Mouse (Mus musculus): ENCODE results near the gene St7. TPM values are rescaled to one million over a fixed set of nuclear protein-coding genes. Genes with fewer than 3 reads are reported as not detected.

Gene St7
- polyA plus RNA-seq, 1 experiment = 8.4 TPM

DNA sequence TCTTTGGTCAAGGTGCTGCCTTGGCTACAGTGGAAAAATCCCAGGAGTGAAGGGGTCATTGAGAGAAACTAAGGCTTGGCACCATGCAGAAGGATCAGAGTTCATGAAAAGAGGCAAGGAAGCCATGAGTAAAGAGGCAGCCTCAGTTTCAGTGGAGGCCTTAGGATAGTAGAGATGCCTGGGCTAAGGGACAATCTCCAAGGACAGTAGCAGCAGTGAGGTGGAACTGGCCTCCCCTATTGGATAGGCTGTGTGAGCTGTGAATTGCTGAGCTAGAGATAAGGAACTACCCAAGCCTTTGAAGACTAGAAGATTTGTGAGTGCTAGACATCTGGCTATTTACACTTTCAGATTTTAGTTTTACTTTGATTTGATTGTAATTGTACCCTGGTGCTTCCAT is 278.7 kb downstream of the St7 start:
- no peak overlapping the region for H3K4me3 ChIP-seq (ENCODE audit: insufficient read depth, poor library complexity, severe bottlenecking)
- H3K79me3 ChIP-seq (ENCODE audit: low read depth) = no peaks in the 10 kb centered on the region
- no peaks in the 10 kb centered on the region for H3K79me2 ChIP-seq (ENCODE audit: control insufficient read depth, insufficient read depth)
- H3ac ChIP-seq (ENCODE audit: control insufficient read depth, insufficient read length, low read depth) = no peak overlapping the region
- no peaks in the 10 kb centered on the region for H3K36me3 ChIP-seq (ENCODE audit: control insufficient read depth, insufficient read depth)
- TF ChIP-seq MYOG (IDR thresholded peaks at IDR 0.05; ENCODE audit: control insufficient read depth, extremely low read depth, insufficient read length) = no peak
- TF ChIP-seq CEBPB (IDR thresholded peaks at IDR 0.05; ENCODE audit: low read depth) = no peak
- TF ChIP-seq MAX (IDR thresholded peaks at IDR 0.05) = no peak
- no peak for TF ChIP-seq CTCF (IDR thresholded peaks at IDR 0.05; ENCODE audit: control insufficient read depth, insufficient read depth, insufficient read length)
- TF ChIP-seq MYOD1 (IDR thresholded peaks at IDR 0.05; ENCODE audit: control insufficient read depth, insufficient read length, low read depth) = no peak
- TF ChIP-seq FOSL1 (IDR thresholded peaks at IDR 0.05; ENCODE audit: insufficient read depth, low read length, poor library complexity, severe bottlenecking) = no peak
- no peak for TF ChIP-seq USF1 (IDR thresholded peaks at IDR 0.05; ENCODE audit: low read depth)
- no peaks in the 10 kb centered on the region for H3K27me3 ChIP-seq (ENCODE audit: control insufficient read depth, insufficient read depth, insufficient read length)

DNA sequence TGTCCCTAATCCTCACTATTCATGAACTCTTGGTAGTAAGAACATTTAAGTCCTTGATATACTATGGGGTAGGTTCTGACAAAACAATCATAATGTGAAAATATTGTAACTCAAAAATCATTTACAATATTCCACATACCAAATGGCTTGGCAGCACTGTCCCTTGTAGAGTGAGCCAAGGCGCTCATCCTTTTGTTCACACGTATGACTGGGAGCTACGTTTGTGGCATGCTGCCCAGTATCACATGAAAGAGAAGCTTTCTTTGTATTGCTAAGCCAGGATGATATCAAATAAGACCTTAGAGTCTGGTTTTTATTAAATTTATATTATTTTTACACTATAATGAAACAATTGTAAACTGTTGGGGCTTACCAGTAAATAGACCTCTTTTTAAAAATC is 281.7 kb downstream of the St7 start:
- H3K36me3 ChIP-seq (ENCODE audit: control insufficient read depth, insufficient read depth) = no peaks in the 10 kb centered on the region
- H3K4me3 ChIP-seq (ENCODE audit: insufficient read depth, poor library complexity, severe bottlenecking) = no peak overlapping the region
- H3K79me2 ChIP-seq (ENCODE audit: control insufficient read depth, insufficient read depth) = no peaks in the 10 kb centered on the region
- no peaks in the 10 kb centered on the region for H3K79me3 ChIP-seq (ENCODE audit: low read depth)
- H3ac ChIP-seq (ENCODE audit: control insufficient read depth, insufficient read length, low read depth) = no peak overlapping the region
- TF ChIP-seq FOSL1 (IDR thresholded peaks at IDR 0.05; ENCODE audit: insufficient read depth, low read length, poor library complexity, severe bottlenecking) = no peak
- no peak for TF ChIP-seq MYOG (IDR thresholded peaks at IDR 0.05; ENCODE audit: control insufficient read depth, extremely low read depth, insufficient read length)
- TF ChIP-seq MYOD1 (IDR thresholded peaks at IDR 0.05; ENCODE audit: control insufficient read depth, insufficient read length, low read depth) = no peak
- TF ChIP-seq CTCF (IDR thresholded peaks at IDR 0.05; ENCODE audit: control insufficient read depth, insufficient read depth, insufficient read length) = no peak
- no peak for TF ChIP-seq MAX (IDR thresholded peaks at IDR 0.05)
- no peak for TF ChIP-seq USF1 (IDR thresholded peaks at IDR 0.05; ENCODE audit: low read depth)
- TF ChIP-seq CEBPB (IDR thresholded peaks at IDR 0.05; ENCODE audit: low read depth) = no peak
- H3K27me3 ChIP-seq (ENCODE audit: control insufficient read depth, insufficient read depth, insufficient read length) = no peaks in the 10 kb centered on the region

DNA sequence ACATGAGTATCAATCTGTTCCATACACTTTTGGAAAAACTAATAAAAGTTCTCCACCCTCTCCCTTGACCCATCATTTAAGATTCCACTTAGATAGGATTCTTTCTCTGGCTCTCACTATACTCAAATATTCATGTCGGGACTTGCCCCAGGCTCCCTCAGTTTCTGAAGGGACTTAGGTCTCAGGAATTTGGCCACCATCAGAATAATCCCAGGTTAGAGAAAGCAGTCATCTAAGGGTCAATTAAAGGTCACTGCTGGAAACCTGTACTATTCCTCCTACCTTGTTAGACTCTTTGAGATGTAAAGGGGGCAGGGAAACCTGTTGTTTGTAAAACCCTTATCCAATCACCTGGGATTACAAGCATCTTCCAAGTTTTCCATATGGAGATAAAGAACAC is 284.4 kb downstream of the St7 start:
- Histone ChIP-seq H3K4me3 (ENCODE audit: insufficient read depth, poor library complexity, severe bottlenecking) (no peak overlapping the region), H3K79me3 (ENCODE audit: low read depth) (no peaks in the 10 kb centered on the region), H3K36me3 (ENCODE audit: control insufficient read depth, insufficient read depth) (no peaks in the 10 kb centered on the region), H3K27me3 (ENCODE audit: control insufficient read depth, insufficient read depth, insufficient read length) (no peaks in the 10 kb centered on the region), H3K79me2 (ENCODE audit: control insufficient read depth, insufficient read depth) (no peaks in the 10 kb centered on the region), H3ac (ENCODE audit: control insufficient read depth, insufficient read length, low read depth) (no peak overlapping the region)
- no peak for TF ChIP-seq CEBPB (IDR thresholded peaks at IDR 0.05; ENCODE audit: low read depth)

DNA sequence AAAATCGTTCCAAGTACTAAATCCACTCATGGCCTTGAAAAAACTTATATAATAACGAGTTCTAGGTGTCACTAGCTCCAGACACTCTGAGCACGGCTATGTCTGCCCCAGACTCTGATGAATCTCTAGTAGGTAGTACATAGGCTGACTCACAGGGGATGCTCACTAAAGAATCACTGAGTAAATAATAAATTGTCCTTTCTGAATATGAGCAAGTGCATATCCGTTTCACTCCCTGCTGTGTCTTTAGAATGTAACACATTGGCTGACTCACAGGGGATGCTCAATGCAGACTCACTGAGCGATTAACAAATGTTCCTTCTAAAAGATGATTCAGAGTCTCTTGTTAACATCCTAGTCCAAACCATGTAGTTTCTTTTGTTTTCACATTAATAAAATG is 285.6 kb downstream of the St7 start:
- Histone ChIP-seq H3K4me3 (ENCODE audit: insufficient read depth, poor library complexity, severe bottlenecking) (no peak overlapping the region), H3ac (ENCODE audit: control insufficient read depth, insufficient read length, low read depth) (no peak overlapping the region), H3K79me3 (ENCODE audit: low read depth) (no peaks in the 10 kb centered on the region), H3K27me3 (ENCODE audit: control insufficient read depth, insufficient read depth, insufficient read length) (no peaks in the 10 kb centered on the region), H3K79me2 (ENCODE audit: control insufficient read depth, insufficient read depth) (no peaks in the 10 kb centered on the region), H3K36me3 (ENCODE audit: control insufficient read depth, insufficient read depth) (no peaks in the 10 kb centered on the region)
- TF ChIP-seq FOSL1 (IDR thresholded peaks at IDR 0.05; ENCODE audit: insufficient read depth, low read length, poor library complexity, severe bottlenecking) = peak; percentile 32
- no peak for TF ChIP-seq MYOD1 (IDR thresholded peaks at IDR 0.05; ENCODE audit: control insufficient read depth, insufficient read length, low read depth)

DNA sequence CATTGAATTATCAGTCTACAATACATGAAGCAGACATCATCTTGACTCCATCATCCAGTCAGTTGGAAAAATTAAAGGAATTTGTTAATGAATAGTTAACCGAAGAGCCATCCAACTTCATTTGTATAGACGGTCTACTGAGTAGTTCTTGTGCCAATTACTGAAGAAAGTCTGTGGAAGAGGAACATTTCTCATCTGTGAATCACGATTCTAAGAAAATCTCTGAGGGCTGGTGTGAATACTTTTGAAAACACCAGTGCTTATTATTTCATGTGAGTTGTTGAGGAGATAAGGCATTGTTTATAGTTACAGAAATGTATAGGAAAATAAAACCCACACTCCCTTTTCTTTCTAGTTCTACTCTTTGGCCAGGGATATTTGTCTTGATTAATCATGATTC is 286.1 kb downstream of the St7 start:
- H3K27me3 ChIP-seq (ENCODE audit: control insufficient read depth, insufficient read depth, insufficient read length) = no peaks in the 10 kb centered on the region
- H3K79me3 ChIP-seq (ENCODE audit: low read depth) = no peaks in the 10 kb centered on the region
- no peaks in the 10 kb centered on the region for H3K36me3 ChIP-seq (ENCODE audit: control insufficient read depth, insufficient read depth)
- H3K4me3 ChIP-seq (ENCODE audit: insufficient read depth, poor library complexity, severe bottlenecking) = no peak overlapping the region
- no peak overlapping the region for H3ac ChIP-seq (ENCODE audit: control insufficient read depth, insufficient read length, low read depth)
- H3K79me2 ChIP-seq (ENCODE audit: control insufficient read depth, insufficient read depth) = no peaks in the 10 kb centered on the region
- TF ChIP-seq MAX (IDR thresholded peaks at IDR 0.05) (no peak), MYOG (IDR thresholded peaks at IDR 0.05; ENCODE audit: control insufficient read depth, extremely low read depth, insufficient read length) (no peak), MYOD1 (IDR thresholded peaks at IDR 0.05; ENCODE audit: control insufficient read depth, insufficient read length, low read depth) (no peak), FOSL1 (IDR thresholded peaks at IDR 0.05; ENCODE audit: insufficient read depth, low read length, poor library complexity, severe bottlenecking) (no peak), CEBPB (IDR thresholded peaks at IDR 0.05; ENCODE audit: low read depth) (no peak), USF1 (IDR thresholded peaks at IDR 0.05; ENCODE audit: low read depth) (no peak), CTCF (IDR thresholded peaks at IDR 0.05; ENCODE audit: control insufficient read depth, insufficient read depth, insufficient read length) (no peak)

DNA sequence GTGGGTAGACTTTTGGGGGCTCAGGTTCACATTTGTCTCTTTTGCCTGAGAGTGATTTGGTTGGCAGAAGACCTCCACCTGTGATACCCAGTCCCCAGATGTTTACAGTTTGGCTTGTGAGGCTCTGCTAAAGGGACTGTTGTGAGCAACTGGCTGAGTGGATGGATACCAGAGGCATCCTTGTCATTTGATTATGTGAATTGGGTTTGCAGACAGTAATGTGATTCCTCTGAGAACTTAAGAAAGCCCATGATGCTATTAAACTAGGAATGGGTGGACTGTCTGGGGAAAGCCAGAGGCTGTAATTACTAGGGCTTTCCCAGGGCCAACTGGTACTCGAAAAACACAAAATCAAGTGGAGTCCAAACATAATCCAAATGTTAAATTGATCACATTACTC is 286.6 kb downstream of the St7 start:
- H3K79me2 ChIP-seq (ENCODE audit: control insufficient read depth, insufficient read depth) = no peaks in the 10 kb centered on the region
- H3ac ChIP-seq (ENCODE audit: control insufficient read depth, insufficient read length, low read depth) = no peak overlapping the region
- no peak for TF ChIP-seq CEBPB (IDR thresholded peaks at IDR 0.05; ENCODE audit: low read depth)
- TF ChIP-seq FOSL1 (IDR thresholded peaks at IDR 0.05; ENCODE audit: insufficient read depth, low read length, poor library complexity, severe bottlenecking) = no peak
- TF ChIP-seq USF1 (IDR thresholded peaks at IDR 0.05; ENCODE audit: low read depth) = no peak
- no peak for TF ChIP-seq MYOG (IDR thresholded peaks at IDR 0.05; ENCODE audit: control insufficient read depth, extremely low read depth, insufficient read length)
- TF ChIP-seq MYOD1 (IDR thresholded peaks at IDR 0.05; ENCODE audit: control insufficient read depth, insufficient read length, low read depth) = no peak
- no peak for TF ChIP-seq MAX (IDR thresholded peaks at IDR 0.05)
- no peak for TF ChIP-seq CTCF (IDR thresholded peaks at IDR 0.05; ENCODE audit: control insufficient read depth, insufficient read depth, insufficient read length)
- H3K27me3 ChIP-seq (ENCODE audit: control insufficient read depth, insufficient read depth, insufficient read length) = no peaks in the 10 kb centered on the region
- H3K36me3 ChIP-seq (ENCODE audit: control insufficient read depth, insufficient read depth) = no peaks in the 10 kb centered on the region
- H3K4me3 ChIP-seq (ENCODE audit: insufficient read depth, poor library complexity, severe bottlenecking) = no peak overlapping the region
- H3K79me3 ChIP-seq (ENCODE audit: low read depth) = no peaks in the 10 kb centered on the region
